Mouse (Mus musculus) CD4-positive, CD25-positive, alpha-beta regulatory T cell, adult 2 months (primary cell): ENCODE measurements around the gene Timm17b.

Experiments
- DNase-seq: peaks from one replicate; pipeline ENCODE4 v3.0.0-alpha.2; 2012; ENCODE audit warnings: low read depth, low spot score

Timm17b gene

GRCm38 (mm10) chrX:7919601-7920383 is 20.6 kb downstream of the Timm17b start, which contains the start of gene Pcsk1n:
TSS of gene Pcsk1n (plus strand) at chrX:7919822.
- DNase-seq = no peak

DNA sequence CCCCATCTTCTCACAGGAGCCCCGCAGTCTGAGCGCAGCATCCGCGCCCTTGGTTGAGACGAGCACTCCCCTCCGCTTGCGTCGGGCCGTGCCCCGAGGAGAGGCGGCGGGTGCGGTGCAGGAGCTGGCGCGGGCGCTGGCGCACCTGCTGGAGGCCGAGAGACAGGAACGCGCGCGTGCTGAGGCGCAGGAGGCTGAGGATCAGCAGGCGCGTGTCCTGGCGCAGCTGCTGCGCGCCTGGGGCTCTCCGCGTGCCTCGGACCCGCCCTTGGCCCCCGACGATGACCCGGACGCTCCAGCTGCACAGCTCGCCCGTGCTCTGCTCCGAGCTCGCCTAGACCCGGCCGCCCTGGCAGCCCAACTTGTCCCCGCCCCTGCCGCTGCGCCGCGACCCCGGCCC is 22.9 kb downstream of the Timm17b start:
- peak; percentile 35 for DNase-seq

- no peak for DNase-seq
Measured at GRCm38 (mm10) chrX:7926266-7926665, 27.1 kb downstream of the Timm17b start.

DNA sequence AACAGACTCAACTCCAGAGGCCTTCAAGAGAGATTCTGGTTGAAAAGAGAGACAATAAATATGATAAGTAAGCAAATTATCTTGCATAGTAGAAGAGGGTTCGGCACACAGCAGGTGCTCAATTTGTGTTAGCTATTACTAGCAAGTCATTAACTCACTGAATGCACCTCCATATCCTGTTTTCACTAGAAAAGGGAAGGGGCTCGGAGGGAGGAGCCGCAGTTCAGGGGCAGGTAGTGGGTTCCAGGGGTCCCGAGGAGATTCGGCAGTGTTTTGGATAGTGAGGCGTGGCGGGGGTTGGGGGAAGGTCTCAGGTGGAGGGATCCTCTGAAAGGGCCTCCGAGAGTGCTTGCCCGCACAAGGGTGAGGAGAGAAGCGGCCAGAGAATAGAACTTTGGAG is 28.0 kb downstream of the Timm17b start:
- DNase-seq = no peak

DNA sequence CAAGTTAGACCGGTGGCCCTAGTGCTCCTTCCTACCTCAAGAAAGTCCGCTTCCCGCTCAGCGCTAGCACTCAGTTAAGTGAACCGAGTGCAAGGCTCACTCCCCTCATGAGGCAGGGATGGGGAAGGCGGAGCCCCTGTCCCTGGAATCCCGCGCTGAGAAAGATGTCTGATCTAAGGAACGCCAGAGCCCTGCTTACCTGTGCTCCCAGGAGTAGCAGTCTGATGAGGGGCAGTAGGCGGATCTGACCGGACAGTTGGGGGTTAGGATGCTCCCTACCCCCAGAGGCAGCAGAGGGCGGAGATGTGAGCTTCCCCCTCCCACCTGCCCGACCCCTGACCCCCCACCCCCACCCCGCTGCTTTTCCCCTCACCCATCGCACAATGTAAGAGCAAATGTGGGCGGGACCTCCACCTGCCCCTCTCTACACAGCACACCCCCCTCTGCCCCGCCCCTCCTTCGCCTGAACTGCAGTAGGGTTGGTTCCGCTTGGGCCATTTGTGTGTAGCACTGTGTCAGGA is 29.2 kb downstream of the Timm17b start, which contains the start of gene Eras:
Gene Eras, minus strand, starts transcription at position 338 of the 521 bp plus-strand sequence.
- no peak for DNase-seq

DNA sequence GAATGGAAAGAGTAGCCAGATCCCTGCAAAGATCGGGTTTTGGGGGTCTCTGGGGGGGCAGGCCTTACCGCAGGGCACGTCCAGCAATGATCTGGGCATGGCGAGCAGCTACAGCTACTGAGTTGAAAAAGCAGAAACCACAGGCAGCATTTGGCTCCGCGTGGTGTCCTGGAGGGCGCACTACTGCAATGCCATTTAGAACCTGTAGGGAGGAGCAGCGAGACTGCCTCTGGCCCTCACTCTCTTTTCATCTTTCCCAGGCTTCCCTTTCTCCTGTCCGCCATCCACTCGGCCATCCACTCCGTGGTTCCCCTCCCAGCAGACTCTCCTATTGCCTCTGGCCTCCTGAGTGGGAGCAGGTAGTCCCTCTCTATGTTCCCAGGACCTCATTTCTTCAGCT is 37.7 kb downstream of the Timm17b start:
- DNase-seq = no peak

- DNase-seq = no peak
Measured at GRCm38 (mm10) chrX:7937667-7938066, 38.5 kb downstream of the Timm17b start.

DNA sequence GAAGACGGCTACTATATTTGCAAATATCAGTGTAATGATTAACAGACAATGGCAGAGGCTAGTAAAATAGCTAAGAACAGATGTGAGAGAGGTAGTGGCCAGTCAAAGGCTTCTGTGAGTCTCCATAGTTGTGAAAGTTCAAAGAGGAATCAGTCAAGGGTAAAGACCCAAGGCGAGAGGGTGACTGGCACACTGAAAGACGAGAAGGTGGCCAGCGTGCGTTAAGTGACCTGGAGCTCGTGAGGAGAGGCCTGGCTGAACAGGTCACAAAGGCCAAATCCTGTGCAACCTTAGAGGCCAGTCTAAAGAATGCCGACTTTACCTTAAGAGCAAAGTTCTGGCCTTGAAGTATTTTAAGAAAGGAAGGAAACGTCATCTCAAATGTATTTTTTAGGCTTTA is 46.5 kb downstream of the Timm17b start:
- no peak for DNase-seq

DNA sequence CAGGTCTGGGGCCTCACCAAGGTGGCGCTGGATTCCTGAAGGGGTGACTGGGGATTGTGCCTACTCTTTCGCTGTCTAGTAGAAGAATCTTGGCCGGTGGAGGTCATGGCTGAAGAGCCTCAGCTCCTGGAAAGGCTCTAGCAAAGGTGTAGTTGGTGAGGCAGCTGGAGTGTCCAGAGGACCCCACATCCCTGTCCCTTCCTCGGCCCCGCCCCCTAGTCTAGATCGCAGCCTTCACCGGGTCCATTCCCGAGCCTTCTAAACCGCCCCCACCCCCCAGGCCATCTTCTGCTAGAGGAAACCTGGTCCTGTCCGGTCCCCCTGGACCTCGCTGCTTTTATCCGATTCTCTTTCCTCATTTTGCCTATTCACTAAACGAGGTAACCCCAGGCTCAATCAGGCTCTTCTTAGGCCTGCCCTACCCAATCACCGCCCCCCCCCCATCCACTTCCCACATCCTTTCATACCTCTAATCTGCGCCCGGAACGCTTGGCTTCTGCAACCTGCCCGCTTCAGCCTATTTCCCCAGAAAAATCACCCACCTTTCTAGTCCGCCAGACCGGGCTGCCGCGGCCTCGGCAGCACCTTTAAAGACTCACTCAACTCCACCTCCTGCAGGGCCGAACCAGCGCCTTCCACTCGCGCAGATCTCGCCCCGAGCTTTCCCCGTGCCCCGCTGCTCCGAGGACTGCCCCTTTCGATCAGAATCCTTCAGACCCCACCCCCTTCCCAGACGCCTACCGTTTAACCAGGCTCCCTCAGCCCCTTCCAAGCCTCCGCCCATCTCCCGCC is 48.1 kb downstream of the Timm17b start, which contains the start of gene Hdac6:
Gene Hdac6, minus strand, starts transcription at position 782 of the 792 bp plus-strand sequence.
- no peak for DNase-seq

- peak; percentile 92 for DNase-seq
Measured at GRCm38 (mm10) chrX:7947900-7948492, 48.8 kb downstream of the Timm17b start.

DNA sequence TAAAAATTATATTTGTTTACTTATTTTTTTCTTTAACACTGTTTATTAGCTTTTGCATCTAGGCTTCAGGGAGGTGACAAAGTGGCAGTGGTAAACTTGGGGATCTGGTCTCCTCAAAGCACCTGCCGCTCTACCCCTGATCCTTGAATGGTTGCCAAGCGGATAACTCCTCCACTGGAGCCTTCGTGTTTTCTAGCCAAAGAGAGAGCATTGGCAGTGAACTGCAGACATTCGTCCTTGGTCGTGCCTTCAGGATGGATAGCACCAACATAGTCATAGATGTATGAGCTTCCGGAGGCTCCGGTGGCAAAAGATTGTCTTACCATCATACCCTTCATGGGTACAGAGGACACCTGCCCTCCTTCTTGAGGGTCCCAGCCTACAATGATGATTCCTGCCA is 50.9 kb downstream of the Timm17b start:
- DNase-seq = no peak
